Mouse (Mus musculus) C2C12 (cell line): ENCODE results near the gene Nav2.

Source experiments
- CTCF ChIP-seq: IDR thresholded peaks from one replicate; pipeline ENCODE4 v1.5.1; 2011; ENCODE audit not compliant: control insufficient read depth, insufficient read depth, insufficient read length
- MYOD1 ChIP-seq: IDR thresholded peaks from one replicate; pipeline ENCODE4 v1.6.1; 2011; ENCODE audit warnings: low read depth; ENCODE audit not compliant: control insufficient read depth, insufficient read length
- USF1 ChIP-seq: IDR thresholded peaks from one replicate; pipeline ENCODE4 v1.6.1; 2011; ENCODE audit warnings: low read depth, mild to moderate bottlenecking, control low read depth, moderate library complexity

- TF ChIP-seq MYOD1 = no peak
- TF ChIP-seq CTCF = no peak
- TF ChIP-seq USF1 = no peak
Observed at GRCm38 (mm10) chr7:49393857-49394256, 485.3 kb downstream of the Nav2 start.
